ENCODE assay signal across 28 mouse cellular contexts in the genomic region with DNA sequence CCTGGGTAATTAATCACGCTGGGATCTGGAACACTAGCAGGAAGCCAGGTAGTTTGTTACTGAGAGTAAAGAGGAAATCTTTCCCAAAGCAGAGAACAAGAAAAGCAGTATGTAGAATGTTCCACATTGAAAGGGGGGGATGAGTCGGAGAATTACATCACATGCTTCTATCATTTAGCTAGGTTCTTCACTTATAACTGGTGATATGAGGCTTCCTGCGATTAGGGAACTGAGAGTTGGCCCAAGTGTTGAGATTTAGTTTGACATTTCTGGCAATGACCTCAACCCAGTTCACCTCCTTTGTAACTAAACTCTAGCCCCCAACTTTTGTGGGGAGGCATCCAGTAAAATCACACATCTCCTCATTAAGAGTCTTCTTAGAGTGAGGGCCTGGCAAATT.
"Had no signal": no experiment of that assay in that cellular context is flagged by ENCODE, and none has a peak within 500 bp of the region (broad histone marks: within the 10 kb centered on the region; RNA-seq: fewer than 3 reads in every experiment).

No protein-coding gene starts in this region.

- DNase-seq: gastrocnemius, adult 2 months; gastrocnemius, postnatal 10 days; gastrocnemius, postnatal 25 days; heart, adult 11 months; heart, adult 2 months; heart, postnatal 14 days; heart, postnatal 36 days; kidney, adult 2 months; kidney, adult 9 months; kidney, postnatal 14 days; kidney, postnatal 36 days; layer of hippocampus, adult 9-11 months; layer of hippocampus, postnatal 36 days; left cerebral cortex, postnatal 4 days; liver, embryonic 13.5 days had no signal

- H3K4me3 ChIP-seq: gastrocnemius, adult 2 months; heart, adult 2 months; heart, embryonic 13.5 days; heart, embryonic 15.5 days; hindbrain, embryonic 10.5 days; hindbrain, embryonic 12.5 days; intestine, embryonic 15.5 days; kidney, embryonic 15.5 days; limb, embryonic 13.5 days; limb, embryonic 15.5 days; liver, embryonic 13.5 days had no signal

- H3K4me1 ChIP-seq: hindbrain, embryonic 10.5 days; hindbrain, embryonic 12.5 days; intestine, embryonic 15.5 days; kidney, embryonic 15.5 days; limb, embryonic 15.5 days; liver, embryonic 13.5 days had no signal

- ATAC-seq: hindbrain, embryonic 16.5 days; inflammation-experienced regulatory T-cells, adult 6 months; intestine, embryonic 15.5 days; intestine, postnatal 0 days had no signal

- H3K27ac ChIP-seq: gastrocnemius, adult 2 months; heart, adult 2 months; heart, embryonic 13.5 days; heart, embryonic 15.5 days; hindbrain, embryonic 10.5 days; hindbrain, embryonic 12.5 days; hindbrain, embryonic 14.5 days; intestine, embryonic 15.5 days; kidney, embryonic 15.5 days; kidney, postnatal 0 days; limb, embryonic 13.5 days; limb, embryonic 15.5 days; liver, embryonic 13.5 days had no signal
